Mouse (Mus musculus): ENCODE data around the gene Adamtsl5. TPM values are rescaled to one million over a fixed set of nuclear protein-coding genes. Genes with fewer than 3 reads are reported as not detected.

Gene Adamtsl5
- total RNA-seq, 2 experiments from 2014 or later, result 0.56 to 0.72 TPM

DNA sequence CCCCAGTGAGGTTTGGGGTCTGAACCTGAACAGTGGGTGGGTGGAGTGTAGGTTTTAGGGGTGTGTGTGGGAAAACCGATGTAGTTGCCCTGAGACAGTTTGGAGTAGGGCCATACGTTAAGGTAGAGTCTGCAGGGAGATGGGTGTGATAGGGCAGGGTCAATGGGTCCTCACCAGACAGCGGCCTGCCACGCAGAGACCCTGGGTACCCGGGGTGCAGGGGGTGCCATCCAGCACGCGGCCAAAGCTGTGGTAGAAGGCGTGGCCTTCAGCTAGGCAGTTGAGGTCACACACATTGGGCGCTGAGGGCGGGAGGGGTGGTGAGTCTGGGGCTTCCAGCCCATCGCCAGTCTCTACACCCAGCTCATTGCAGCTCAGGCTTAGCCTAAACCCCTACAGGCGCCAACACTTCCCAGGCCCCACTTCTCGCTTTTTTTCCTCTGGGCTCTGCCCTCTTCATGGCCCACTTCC is 4.8 kb downstream of the Adamtsl5 start:
- no peak for DNase-seq
- intact Hi-C loops (cut with DNase I), result loop anchor here (5.0 kb wide), 1 partner anchor 34 kb away; no protein-coding TSS in a partner anchor

DNA sequence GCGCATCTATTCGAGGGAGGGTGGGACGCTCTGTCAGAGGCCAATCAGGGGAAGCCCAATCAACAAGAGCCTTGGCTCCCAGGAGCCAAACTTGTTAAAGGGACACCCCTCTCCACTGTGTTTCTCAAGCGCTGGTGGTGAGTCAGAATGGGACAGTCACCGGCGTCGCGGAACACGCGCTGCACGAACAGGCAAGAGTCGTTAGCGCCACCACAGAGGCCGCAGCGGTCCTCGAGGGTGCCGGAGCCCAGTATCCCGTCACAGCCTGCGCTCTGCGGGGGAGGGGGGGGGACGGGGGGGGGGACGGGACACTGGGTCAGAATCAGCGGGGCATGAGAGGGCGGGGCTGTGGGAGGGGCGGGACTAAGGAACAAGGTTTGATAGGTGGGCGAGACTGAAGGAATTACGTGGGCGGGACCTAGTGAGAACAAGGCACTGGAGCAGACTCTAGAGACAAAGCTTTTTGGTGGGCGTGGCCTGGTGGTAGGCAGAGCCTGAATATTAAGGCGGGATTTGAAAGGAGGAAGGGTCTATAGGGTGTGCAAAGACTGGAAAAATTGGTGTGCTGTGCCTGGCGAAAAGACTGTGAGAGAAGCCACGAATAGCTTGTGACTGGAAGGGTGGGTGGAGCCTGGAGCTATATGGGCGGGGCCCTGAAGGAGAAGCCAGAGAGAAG is 5.3 kb downstream of the Adamtsl5 start:
- no peak for DNase-seq
- intact Hi-C loops (cut with DNase I), result loop anchor here (5.0 kb wide), 1 partner anchor 34 kb away; no protein-coding TSS in a partner anchor

DNA sequence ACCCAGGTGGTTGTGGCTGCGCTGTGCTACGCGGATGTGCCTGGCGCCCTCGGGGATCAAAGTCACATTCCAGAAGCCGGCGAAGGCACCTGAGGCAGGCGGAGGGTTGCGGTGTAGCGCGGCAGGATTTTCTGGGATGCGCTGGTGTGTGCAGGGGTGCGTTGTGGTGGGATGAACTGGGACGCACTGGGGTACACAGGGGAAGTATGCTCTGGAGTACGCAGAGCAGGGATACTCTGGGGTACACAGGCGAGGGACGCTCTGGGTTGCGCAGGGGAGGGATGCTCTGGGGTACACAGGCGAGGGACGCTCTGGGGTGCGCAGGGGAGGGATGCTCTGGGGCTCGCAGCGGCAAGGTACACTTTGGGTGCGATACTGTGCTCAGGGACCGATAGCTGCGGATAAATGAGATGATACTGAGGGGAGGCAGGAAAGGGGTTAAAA is 5.9 kb downstream of the Adamtsl5 start:
- intact Hi-C loops (cut with DNase I), result loop anchor here (5.0 kb wide), 1 partner anchor 35 kb away; no protein-coding TSS in a partner anchor
- no peak for DNase-seq

DNA sequence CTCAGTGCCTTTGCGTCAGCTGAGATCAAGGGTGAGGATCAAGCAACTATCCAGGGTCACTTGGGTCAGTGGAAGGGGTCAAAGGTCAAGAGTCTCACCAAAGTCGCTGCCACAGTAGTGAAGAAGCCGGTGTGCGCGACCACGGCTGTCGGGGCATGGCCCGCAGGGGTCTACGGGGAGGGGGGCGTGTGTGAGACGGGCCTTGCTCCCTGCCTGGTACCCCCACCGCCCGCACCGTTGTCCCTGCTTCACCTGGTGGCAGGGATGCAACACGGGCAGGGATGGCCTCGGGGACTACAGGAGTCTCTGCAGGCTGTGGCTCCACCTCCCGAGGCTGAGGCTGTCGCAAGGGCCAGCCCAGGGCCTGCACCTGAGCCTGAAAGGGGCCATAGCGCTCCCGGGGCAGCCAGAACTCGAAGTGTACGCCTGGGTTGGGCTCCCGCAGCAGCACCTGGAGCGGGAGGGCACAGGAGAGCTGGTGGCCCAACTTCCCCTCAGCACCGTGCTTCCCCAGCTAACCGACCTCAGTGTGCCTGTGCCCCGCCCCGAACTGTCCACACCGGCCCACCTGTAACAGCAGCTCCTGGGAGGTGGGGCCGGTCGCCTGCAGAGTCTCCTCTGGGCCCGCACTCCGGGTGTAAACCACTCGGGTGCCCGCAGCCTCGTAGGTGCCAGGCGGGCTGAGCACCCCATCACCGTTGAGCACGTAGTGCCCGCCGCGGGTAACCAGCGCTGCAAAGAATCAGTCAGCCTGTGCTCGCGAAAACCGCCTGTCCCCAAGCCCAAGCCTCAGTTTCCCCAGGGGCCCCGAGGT is 6.5 kb downstream of the Adamtsl5 start:
- no peak for DNase-seq
- intact Hi-C loops (cut with DNase I), result loop anchor here (5.0 kb wide), 1 partner anchor 36 kb away; no protein-coding TSS in a partner anchor

DNA sequence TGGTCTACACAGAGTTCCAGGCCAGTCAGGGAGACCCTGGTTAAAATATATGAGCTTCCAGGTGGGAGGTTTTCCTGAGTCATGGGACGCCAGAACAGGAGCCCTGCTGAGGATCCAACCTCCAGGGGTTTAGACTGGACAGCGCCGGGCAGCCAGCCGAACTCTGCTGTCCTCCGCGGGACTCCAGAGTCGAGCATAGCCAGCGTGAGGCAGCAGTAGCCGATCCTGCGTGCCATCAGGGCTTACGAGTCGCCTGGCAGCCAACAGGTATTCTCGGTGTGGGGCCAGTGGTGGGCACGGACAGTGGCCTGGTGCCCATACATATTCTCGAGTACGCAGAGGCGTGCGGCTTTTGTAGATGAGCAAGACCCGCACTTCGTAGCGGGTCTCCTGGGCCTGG is 7.2 kb downstream of the Adamtsl5 start:
- intact Hi-C loops (cut with DNase I), result loop anchor here (5.0 kb wide), 1 partner anchor 36 kb away; no protein-coding TSS in a partner anchor
- DNase-seq, result no peak

DNA sequence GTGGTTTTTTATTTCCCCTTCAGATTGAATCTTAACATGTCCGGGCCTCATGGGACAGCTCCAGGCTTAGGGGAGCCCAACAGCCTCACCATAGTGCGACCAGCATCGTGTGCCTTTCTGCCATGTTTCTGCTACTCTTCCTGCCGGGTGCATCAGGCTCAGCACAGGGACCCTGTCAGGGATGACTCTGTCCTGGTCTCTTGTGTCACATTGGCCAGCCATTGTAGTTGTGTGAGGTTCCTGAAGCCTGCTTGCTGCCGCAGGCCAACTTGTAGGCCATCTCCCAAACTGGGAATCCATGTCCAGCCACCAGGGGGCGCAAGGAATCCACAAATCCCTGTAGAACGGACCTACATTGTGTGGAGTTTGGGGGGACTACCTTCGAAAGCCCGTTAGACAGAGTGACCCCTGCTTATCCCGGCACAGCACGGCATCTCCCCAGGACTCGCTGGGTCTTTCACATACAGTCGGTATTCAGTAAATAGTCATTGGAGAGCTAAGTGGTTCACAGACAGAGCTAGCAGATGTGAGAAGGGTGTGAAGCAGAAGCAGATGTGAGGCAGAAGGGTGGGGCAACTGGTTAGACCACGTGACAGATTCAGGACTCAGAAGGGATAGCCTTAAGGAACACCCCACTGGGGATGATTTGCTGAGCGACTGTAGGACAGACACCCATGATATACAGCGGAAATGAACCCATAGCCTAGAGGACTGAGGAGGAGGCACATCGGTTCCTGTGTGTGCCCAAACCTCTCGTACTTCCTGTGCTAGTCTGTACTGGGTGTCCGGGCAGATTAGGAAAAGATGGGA is 8.1 kb downstream of the Adamtsl5 start:
- intact Hi-C loops (cut with DNase I), result loop anchor here (5.0 kb wide), 1 partner anchor 37 kb away; no protein-coding TSS in a partner anchor
- peak; percentile 91 for DNase-seq

DNA sequence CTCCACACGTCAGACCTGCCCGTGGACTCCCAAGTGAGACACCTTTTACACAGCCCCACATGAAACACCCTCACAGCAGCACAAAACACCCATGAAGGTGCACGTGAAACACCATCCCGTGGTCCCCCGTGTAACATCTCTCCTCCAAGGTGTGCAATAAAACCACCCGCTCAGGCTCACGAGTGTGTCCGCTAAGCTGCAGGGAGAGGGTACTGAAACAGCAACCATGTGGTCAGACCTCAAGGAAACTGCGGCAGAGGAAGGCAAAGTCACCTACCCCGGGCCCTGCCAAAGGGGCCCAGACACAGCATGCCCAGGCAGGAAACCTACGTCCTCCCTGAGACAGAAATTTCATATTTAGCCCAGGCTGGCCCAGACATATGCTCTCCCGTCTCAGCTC is 11.9 kb downstream of the Adamtsl5 start:
- intact Hi-C loops (cut with DNase I), result no loop called here
- DNase-seq, result no peak

DNA sequence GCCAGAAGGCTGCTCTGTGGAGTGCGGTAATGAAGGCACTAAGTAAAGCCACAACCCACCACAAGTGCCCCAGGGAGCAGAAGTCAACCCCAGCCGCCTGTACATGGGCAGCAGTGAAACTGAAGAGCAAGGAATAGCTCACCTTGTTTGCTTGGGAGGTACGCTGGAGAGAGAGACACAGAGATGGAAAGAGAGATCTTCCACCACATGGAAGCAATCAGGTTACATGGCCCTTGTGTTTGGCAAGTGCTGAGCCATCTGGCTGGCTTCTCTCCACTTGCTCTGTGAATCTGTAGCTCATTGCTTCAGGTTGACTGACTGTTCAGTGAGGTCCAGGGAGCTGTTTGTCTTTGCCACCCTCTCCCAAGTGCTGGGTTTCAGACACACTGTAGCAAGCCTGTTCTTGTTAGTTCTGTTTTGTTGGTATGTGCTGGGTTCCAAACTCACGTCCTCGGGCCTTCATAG is 15.7 kb downstream of the Adamtsl5 start:
- intact Hi-C loops (cut with DNase I), result no loop called here

DNA sequence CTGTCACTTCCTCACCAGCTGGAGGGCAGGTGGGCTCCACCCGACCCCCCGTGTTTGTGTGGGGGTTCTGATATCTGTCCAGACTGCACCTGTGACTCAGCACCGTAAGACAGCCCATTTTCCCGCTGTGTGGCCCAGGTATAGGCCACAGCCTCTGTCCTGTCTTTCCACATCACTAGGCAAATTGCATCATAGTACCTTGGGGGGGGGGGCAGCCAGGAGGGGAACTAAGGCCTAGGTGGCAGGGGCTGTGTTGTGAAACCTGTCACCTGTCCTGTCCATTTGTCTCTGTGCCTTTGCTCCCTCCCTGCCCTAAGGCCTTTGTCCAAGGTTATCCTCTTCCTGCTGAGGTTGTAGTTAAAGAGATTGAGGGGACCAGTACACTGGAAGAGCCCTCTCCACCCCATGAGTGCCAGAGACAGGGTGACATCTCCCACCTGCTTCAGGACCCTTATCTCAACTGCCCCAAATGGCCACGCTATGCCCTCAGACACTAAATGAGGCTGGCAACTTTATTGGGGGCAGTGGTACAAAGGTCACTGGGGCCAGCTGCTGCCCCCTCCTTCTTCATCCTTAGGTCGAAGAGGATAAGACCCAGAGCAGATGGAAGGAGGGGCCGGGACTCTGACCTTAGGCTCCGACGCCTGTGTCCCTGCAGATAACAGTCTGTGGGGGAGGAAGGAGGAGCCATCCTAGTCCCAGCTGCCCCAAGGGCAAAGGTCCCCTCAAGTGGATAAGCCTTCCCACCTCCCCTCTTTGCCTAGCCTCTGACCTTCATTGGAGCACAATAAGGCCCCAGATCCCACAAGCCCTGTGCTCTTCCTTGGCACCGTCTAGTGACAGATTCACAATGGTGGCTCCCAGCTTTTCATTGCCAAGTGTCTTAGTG is 16.3 kb downstream of the Adamtsl5 start:
- peak; percentile 62 for DNase-seq
- intact Hi-C loops (cut with DNase I), result no loop called here

More for the DNA sequence above, 15.7 kb downstream of the Adamtsl5 start:
- peak; percentile 66 for DNase-seq

DNA sequence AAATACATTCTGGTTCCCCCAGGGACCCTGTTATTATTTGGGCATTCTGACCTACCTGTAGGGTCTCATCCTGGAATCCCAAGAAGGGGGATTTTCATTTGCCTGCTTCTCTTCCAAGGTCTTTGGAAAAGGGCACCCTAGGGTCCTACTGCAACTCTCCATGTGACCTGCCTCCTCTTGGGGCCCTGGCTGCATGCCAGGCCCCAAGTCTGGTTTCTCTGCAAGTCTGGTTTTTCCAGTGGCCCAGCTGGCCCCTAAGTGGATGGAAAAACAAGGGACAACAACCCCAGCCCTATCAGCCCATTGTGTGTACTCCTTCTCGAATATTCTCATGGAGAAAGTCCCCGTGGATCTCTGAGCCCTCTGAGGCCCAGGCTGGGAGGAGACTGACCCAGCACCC is 17.3 kb downstream of the Adamtsl5 start:
- intact Hi-C loops (cut with DNase I), result no loop called here
- no peak for DNase-seq

DNA sequence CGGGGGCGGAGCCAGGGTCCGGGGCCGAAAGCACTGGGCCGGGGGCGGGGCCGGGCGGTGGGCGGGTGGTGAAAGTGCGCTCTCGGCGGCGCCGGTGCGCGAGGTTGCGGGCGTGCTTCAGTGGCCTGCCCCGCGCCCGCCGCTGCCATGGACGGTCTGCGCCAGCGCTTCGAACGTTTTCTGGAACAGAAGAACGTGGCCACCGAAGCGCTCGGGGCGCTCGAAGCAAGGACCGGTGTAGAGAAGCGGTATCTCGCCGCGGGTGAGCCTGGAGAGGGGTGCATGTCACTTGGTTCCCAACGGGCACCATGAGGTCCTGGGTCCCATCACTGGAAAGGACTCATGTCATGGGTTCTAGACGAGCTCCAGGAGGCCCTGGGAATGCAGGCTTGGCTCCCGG is 18.1 kb downstream of the Adamtsl5 start:
- no peak for DNase-seq
- intact Hi-C loops (cut with DNase I), result no loop called here

DNA sequence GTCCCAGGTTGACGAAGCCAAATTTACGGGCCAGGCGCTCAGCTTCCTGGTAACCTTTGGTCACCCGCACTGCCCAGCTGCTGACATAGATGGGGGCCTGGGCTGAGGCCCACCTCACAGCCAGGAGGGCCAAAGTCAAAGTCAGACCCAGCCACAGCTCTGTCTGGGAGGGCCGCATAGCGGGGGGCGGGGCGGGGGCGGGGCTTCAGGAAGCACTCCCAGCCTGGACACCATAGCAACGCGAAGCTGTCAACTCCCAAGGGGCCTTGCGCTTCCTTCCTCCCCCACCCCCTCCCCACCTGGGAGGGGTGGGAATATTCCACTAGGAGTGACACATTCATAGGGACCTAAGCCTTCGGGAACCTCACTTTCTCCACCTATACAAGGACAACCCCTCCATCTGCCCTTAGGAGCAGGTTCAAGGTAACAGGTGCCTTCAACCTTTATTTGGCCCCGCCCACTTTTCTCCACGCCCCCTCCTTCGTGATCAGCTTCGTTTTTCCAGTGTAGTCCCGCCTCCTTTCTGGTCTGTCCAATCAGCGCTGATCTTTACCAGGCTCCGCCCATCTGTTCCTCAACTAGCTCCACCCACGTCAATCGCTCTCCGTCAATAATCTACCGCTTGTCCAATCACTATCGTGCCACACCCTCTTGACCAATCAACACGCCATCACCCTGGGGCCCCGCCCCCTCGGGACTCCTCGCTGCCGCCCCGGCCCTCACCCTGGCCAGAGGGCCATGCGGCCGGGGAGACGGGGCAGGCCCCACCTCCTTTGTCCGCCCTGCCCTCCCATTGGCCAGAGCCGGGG is 18.7 kb downstream of the Adamtsl5 start, which contains the start of the genes Pcsk4 and Reep6:
Gene Pcsk4, minus strand, starts transcription at position 226 of the 809 bp plus-strand sequence.
Gene Reep6, plus strand, starts transcription at position 681 of the 809 bp plus-strand sequence.
- peak; percentile 99 for DNase-seq
- intact Hi-C loops (cut with DNase I), result no loop called here

DNA sequence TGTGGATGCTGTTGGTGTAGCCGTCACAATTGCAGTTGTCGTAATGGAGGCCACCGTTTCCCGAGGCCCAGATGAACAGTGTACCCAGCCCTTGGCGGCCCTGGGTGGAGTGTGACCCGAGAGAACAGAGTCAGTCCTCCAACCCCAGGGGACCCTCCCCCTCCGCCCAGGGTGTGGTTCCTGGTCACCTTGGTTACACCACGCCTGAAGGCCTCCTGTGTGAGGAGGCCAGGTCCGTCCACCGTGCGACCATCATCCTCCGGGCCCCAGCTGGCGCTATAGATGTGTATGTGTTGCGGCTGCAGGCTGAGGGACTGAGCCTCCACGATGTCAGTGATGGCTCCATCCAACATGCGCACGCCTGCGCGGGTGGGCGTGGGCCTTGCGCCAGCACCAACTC is 23.2 kb downstream of the Adamtsl5 start:
- intact Hi-C loops (cut with DNase I), result no loop called here
- no peak for DNase-seq

DNA sequence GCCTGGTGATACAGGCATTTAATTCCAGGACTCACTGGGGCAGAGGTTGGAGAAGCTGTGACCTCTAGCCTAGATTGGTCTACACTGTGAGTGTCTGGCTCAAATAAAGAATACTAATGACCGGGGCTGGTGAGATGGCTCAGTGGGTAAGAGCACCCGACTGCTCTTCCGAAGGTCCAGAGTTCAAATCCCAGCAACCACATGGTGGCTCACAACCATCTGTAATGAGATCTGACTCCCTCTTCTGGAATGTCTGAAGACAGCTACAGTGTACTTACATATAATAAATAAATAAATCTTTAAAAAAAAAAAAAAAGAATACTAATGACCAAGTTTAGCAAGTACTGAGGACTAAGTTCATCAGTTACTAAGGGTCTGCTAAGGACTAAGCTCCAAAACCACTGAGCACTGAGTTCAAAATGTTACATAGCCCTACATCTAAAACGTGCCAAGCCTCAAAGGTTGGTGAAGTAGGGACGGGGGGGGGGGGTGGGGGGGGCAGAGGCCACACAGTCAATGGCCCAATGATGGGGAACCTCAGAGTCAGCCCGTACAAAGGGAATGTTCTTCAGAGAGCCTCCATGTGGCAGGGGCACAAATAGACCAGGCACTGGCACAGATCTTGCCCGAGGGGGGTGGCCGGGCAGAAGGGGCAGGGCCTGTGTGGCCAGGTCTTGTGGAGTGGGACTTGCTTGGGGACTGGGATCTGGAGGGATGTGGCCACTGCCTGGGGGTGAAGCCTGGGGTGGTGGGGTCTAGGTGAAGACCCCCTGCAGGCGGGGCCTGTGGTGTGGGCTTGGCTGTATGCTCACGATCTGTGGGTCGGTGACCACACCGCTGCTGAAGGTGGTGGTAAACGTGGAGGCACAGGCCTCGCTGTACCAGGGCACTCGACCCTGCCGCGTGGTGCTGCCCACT is 23.8 kb downstream of the Adamtsl5 start:
- intact Hi-C loops (cut with DNase I), result no loop called here
- no peak for DNase-seq

DNA sequence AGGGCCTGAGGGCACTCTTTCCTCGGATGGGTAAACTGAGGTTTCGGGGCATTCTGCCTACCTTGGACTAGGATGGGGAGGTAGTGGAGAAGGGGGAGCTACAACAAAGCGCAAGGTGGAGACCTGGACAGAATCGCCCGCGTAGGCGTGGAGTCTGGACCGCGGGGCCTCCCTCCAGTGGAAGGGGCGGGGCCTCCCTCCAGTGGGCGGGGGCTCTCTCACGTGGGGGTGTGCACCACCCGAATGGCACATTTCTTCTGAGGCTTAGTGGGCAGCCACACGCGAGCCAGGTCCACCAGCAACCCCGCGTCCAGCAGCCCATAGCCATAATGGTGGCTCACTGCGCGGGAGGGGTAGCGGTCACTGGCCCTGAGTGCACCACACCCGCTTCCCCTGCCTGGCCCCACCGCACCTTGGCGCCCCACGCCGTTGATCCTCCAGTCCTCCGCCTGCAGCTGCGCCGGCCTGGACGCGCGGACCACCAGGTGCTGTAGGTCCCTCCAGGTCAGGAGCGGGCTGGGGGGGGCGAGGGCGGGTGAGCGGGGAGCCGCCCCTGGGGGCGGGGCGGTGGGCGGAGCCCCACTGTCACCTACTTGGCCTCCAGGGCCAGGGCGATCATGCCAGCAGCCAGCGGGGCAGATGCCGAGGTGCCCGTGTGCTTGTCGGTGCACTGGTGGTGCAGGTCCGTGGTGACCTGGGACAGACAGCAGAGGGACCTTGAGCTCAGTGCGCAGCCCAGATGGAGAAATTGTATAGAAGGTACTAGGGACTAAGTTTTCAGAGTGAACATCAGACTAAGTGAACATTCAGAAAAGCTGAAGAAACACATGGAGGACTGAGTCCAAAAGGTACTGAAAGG is 24.7 kb downstream of the Adamtsl5 start:
- intact Hi-C loops (cut with DNase I), result no loop called here
- peak; percentile 59 for DNase-seq

DNA sequence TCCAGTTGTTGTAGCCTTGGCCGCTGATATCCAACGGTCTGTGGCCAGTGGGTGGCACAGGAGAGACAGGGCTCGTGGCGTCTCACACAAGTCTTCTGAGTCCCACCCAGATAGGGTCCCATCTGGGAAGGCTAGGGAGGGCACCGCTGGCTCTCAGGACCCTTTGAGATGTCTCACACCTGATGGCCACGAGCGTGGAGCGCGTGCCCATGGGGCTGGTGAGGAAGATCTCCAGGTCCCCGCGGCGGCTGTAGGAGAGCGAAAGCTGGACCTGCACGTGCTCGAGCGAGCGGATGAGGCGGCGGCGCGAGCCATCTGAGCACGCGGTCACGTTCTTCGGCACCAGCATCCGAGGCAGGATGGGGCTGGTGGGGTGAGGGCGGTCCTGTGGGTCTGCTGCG is 25.4 kb downstream of the Adamtsl5 start:
- DNase-seq, result no peak
- intact Hi-C loops (cut with DNase I), result no loop called here

All from left cerebral cortex, postnatal 4 days (tissue).